Mouse (Mus musculus) heart, embryonic 10.5 days (tissue): ENCODE results near the gene Pkdrej. TPM values are rescaled to one million over a fixed set of nuclear protein-coding genes. Genes with fewer than 3 reads are reported as not detected.
A peak's percentile ranks its signal among the peaks of the same experiment; 100 is the strongest.

Experiments used
- DNase-seq: peaks from one replicate; pipeline ENCODE4 v3.0.0-alpha.2; 2017; ENCODE audit warnings: low spot score
- H3K27ac ChIP-seq: fragments of 300-500 bp; sonication (generic); 2 replicates; pipeline ENCODE4 v1.5.1; 2016; ENCODE audit warnings: mild to moderate bottlenecking
- H3K27me3 ChIP-seq: fragments of 300-500 bp; sonication (generic); 2 replicates; pipeline ENCODE4 v1.6.1; 2016; ENCODE audit warnings: mild to moderate bottlenecking; ENCODE audit not compliant: poor library complexity, insufficient read depth, severe bottlenecking
- H3K36me3 ChIP-seq: fragments of 300-500 bp; sonication (generic); 2 replicates; pipeline ENCODE4 v1.6.1; 2016; ENCODE audit warnings: mild to moderate bottlenecking, moderate library complexity
- H3K4me1 ChIP-seq: fragments of 300-500 bp; sonication (generic); 2 replicates; pipeline ENCODE4 v1.6.1; 2016; ENCODE audit warnings: mild to moderate bottlenecking
- H3K4me3 ChIP-seq: fragments of 300-500 bp; sonication (generic); 2 replicates; pipeline ENCODE4 v1.5.1; 2016; ENCODE audit warnings: mild to moderate bottlenecking, moderate library complexity
- H3K9me3 ChIP-seq: fragments of 300-500 bp; sonication (generic); 2 replicates; pipeline ENCODE4 v1.6.1; 2016; ENCODE audit warnings: mild to moderate bottlenecking, moderate library complexity
- WGBS: fragments of 180-500 bp; shearing (Covaris S2); methylation state at CpG from one replicate; pipeline ENCODE4 v1.1.7; 2016; 5-methylcytosine and 5-hydroxymethylcytosine counted together
- polyA plus RNA-seq: library from polyadenylated mRNA; unstranded; fragments of >200 nt; fragmentation: Nextera tagmentation; extraction: Ambion mirVana; gene quantifications from 2 replicates; pipeline ENCODE4 v1.2.1, GENCODE M21; 2016

The Pkdrej gene
- polyA plus RNA-seq, 1 experiment from 2014 or later, result 0.13 TPM

DNA sequence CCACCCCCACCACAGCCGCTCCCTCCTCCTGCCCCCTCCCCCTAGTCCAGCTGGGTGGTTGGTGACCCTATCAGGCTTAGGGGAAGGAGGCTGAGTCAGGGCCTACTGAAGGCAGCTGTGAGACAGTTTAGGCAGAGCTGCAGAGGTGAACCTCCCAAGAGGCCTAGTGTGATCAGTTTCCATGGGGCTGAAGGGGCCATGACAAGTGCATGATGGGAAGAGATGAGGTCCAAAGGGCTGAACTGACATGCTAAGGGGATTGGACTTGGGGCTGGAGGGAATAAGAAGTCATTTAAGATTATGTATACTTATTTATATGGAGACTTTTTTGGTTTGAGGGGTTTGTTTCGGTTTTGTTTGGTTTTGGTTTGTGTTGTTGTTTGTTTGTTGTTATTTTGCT, 45.3 kb downstream of the Pkdrej start:
- Histone ChIP-seq H3K36me3 (no peaks in the 10 kb centered on the region), H3K4me3 (no peak overlapping the region), H3K27me3 (no peaks in the 10 kb centered on the region), H3K4me1 (no peaks in the 10 kb centered on the region), H3K27ac (no peak overlapping the region), H3K9me3 (no peaks in the 10 kb centered on the region)
- no peak for DNase-seq
- 74% methylated on average over 2 of the region's 2 CpGs for WGBS

DNA sequence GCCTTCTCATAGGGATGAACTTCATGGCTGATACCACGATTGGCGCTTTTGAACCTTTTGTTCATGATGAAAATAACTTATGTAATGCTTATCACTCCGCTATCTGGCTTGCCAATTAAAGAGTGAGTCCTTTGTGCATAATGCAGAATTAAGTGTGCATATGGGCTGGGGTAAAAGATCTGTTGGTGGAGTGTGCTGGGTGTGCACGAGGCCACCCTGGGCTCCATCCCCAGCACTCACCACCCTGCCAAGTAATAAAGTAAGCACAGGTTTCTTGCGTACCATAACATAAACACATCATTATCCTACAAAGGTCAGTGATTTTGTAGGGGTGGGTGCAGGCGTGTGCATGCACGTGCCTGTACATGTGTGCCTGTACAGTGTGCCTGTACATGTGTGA, 46.5 kb downstream of the Pkdrej start:
- Histone ChIP-seq H3K4me3 (no peak overlapping the region), H3K9me3 (no peaks in the 10 kb centered on the region), H3K4me1 (no peaks in the 10 kb centered on the region), H3K27ac (no peak overlapping the region), H3K27me3 (0 out of 2 replicates have a peak, but pooled peaks cover 3% of the 10 kb centered on the region), H3K36me3 (no peaks in the 10 kb centered on the region)
- WGBS, result 87% methylated on average over 7 of the region's 7 CpGs
- no peak for DNase-seq

DNA sequence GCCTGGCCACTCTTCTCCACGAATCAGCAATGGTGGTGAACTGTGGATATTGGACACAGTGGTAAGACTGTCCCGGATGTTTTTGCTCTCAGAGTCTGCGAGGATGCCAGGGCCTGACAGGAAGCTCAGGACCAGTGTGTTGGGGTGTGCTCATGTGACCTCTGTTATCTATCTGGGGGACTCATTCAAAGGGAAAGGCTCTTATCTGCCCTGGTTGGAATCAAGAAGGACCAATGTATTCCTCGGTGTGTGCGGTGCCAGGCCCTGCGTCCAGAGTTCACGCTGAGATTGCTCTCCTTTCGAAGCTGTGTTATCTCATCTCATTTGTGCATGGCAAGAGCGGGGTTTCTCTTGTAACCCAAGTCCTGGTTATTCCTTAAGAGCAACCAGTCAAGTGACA, 47.1 kb downstream of the Pkdrej start:
- WGBS, result 84% methylated on average over 9 of the region's 9 CpGs
- no peak overlapping the region for H3K4me3 ChIP-seq
- H3K9me3 ChIP-seq, result no peaks in the 10 kb centered on the region
- H3K36me3 ChIP-seq, result no peaks in the 10 kb centered on the region
- no peak for DNase-seq
- H3K4me1 ChIP-seq, result no peaks in the 10 kb centered on the region
- H3K27ac ChIP-seq, result no peak overlapping the region
- H3K27me3 ChIP-seq, result 0 out of 2 replicates have a peak, but pooled peaks cover 9% of the 10 kb centered on the region

DNA sequence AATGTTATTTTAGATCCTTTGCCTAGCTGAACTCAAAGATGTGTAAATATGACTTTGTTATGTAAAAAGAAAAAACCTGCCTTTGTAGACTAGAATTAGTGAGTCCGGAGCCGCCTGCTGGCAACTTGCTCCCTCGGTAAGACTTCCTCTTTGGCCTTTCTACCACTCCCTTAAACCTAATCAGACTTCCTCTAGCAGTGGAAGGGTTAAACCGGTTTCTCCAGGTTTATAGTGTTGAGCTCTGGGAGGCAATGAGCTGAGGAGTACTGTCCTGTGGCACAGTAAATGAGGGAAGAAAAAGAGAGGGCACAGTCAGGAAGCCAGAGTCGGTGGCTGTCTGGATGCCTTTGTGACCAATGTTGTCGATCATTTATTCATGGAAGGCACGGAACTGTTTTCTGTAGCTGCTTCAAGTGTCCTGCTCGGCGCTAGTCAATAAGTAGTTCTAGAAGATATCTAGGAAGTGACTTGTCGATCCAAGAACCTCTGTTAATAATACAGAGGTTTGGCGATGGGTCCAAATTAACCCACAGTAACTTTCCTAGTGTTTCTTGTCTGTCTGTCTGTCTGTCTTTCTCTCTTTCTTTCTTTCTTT, 49.3 kb downstream of the Pkdrej start:
- no peaks in the 10 kb centered on the region for H3K36me3 ChIP-seq
- 0 out of 2 replicates have a peak, but pooled peaks cover 9% of the 10 kb centered on the region for H3K27me3 ChIP-seq
- WGBS, result 75% methylated on average over 11 of the region's 11 CpGs
- no peak overlapping the region for H3K4me3 ChIP-seq
- no peaks in the 10 kb centered on the region for H3K9me3 ChIP-seq
- DNase-seq, result no peak
- no peaks in the 10 kb centered on the region for H3K4me1 ChIP-seq
- no peak overlapping the region for H3K27ac ChIP-seq

DNA sequence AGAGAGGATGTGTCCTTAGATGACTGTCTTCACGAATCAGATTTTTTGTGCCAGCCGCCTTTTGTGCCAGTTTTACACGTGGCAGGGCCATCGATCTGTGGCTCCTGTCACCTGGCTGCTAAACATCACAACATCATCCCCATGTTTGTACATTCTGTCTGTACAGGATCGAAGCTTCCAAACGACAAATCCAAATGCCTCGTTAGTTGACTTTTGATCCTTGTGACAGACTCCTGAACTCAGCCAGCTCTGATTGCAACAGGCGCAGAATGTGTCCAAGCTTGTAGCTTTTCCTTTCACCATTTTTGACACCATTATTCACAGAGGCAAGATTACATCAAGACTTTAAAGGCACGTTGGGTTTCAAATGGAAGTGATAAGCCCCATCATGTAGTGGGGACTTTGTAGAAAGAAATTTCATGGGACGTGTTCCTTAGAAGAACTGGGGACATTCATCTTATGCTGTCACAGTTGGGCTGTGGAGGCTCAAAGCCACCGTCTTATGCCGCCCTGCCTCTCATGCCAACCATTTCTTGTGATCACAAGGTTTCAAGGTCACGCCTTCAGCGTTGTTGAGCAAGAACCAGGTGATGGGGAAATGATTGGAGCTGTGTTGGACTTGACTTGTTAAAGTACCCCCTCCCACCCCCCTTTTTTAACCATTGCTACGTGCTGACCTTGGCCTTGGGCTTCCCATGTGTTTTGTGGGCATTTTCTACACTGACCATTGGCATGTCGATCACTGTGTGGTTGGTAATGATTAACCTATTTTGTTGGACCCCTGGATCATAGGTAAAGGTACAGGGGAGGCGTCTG, 50.0 kb downstream of the Pkdrej start:
- Histone ChIP-seq H3K27me3 (0 out of 2 replicates have a peak, but pooled peaks cover 9% of the 10 kb centered on the region), H3K27ac (no peak overlapping the region), H3K9me3 (no peaks in the 10 kb centered on the region), H3K4me1 (no peaks in the 10 kb centered on the region), H3K36me3 (no peaks in the 10 kb centered on the region), H3K4me3 (no peak overlapping the region)
- no peak for DNase-seq
- WGBS, result 84% methylated on average over 17 of the region's 17 CpGs

DNA sequence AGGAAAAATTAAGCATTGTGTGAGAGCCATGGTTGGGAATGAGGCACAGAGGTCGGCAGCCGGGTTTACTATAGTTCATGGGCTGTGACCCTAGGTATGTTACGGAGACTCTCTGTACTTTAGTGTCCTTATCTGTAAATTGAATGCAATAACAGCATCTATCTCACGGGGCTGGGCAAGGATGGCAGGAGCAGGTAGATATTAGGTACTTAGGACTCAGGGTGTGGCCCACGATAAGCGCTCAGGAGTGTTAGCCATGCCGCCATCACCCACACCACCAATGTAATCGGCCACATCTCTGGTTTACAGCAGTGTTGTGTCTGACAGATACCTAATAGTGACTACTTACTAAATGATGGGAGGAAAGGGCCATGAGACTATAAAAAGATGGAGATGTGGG, 52.5 kb downstream of the Pkdrej start:
- Histone ChIP-seq H3K27me3 (0 out of 2 replicates have a peak, but pooled peaks cover 9% of the 10 kb centered on the region), H3K4me1 (no peaks in the 10 kb centered on the region), H3K36me3 (no peaks in the 10 kb centered on the region), H3K27ac (no peak overlapping the region), H3K4me3 (no peak overlapping the region), H3K9me3 (no peaks in the 10 kb centered on the region)
- WGBS, result 91% methylated on average over 8 of the region's 8 CpGs
- no peak for DNase-seq

DNA sequence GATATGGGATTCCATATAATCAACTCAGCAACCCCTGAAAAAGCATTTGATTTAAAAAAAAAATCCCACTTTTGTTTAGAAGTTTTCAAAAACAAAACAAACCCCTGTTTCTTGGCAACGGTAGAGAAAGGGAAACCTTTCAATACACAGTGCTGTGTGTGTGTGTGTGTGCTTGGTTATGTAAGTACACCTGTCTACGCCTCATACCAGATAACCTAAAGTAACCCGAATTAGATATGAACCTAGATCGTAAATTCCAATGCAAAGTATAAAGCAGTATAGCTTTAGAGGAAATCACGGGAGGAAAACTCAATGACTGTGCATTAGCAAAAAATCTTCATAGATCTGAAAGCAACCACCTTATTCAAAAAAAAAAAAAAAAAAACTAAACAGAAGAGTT, 54.9 kb downstream of the Pkdrej start:
- Histone ChIP-seq H3K36me3 (no peaks in the 10 kb centered on the region), H3K9me3 (no peaks in the 10 kb centered on the region), H3K27me3 (0 out of 2 replicates have a peak, but pooled peaks cover 9% of the 10 kb centered on the region), H3K4me3 (no peak overlapping the region), H3K4me1 (no peaks in the 10 kb centered on the region), H3K27ac (no peak overlapping the region)
- 85% methylated on average over 5 of the region's 5 CpGs for WGBS
- no peak for DNase-seq

DNA sequence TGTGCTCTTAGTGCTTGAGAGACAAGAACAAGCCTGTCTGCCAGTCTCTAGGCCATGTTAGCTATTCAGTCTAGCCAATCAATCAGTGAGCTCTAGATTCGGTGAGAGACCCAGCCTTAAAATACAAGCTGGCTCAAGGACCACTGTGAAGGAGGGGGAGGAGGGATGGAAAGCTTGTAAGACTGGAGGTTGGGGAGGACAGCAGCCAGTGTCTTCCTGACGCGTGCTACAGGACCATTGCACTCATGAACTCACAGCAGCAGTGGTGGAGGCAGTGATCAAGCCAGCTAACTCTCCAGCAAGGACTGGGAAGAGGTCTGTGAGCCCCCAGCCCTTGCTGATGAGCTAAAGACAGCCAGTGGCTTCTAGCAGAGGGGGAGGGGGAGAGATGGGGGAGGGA, 56.5 kb downstream of the Pkdrej start:
- peak; percentile 66 for DNase-seq
- H3K36me3 ChIP-seq, result no peaks in the 10 kb centered on the region
- no peaks in the 10 kb centered on the region for H3K4me1 ChIP-seq
- H3K27ac ChIP-seq, result no peak overlapping the region
- 0 out of 2 replicates have a peak, but pooled peaks cover 6% of the 10 kb centered on the region for H3K27me3 ChIP-seq
- H3K9me3 ChIP-seq, result no peaks in the 10 kb centered on the region
- WGBS, result 37% methylated on average over 3 of the region's 3 CpGs
- no peak overlapping the region for H3K4me3 ChIP-seq

Other genes starting within 250 kb of the Pkdrej start
- 0.97 and 4.3 TPM in 2 replicates for gene Wnt7b, start 239.3 kb downstream of the Pkdrej start, polyA plus RNA-seq
- gene Ppara, start 86.8 kb downstream of the Pkdrej start, polyA plus RNA-seq, result 0.88 and 2.0 TPM in 2 replicates
- 50.9 and 54.2 TPM in 2 replicates for gene Cdpf1, start 10.0 kb downstream of the Pkdrej start, polyA plus RNA-seq
- 2.6 and 3.5 TPM in 2 replicates for gene Ttc38, start 10.6 kb upstream of the Pkdrej start, polyA plus RNA-seq
- gene Gtse1, start 38.0 kb upstream of the Pkdrej start, polyA plus RNA-seq, result 40.0 and 40.6 TPM in 2 replicates
- 34.4 and 36.5 TPM in 2 replicates for gene Trmu, start 57.6 kb upstream of the Pkdrej start, polyA plus RNA-seq
- 1.3 and 2.3 TPM in 2 replicates for gene Celsr1, start 212.0 kb upstream of the Pkdrej start, polyA plus RNA-seq
- 9.6 and 11.6 TPM in 2 replicates for gene Gramd4, start 236.0 kb upstream of the Pkdrej start, polyA plus RNA-seq